Comparison of ENCODE assay signal across 8 mouse cellular contexts in genomic region chr10:80385310-80385709, GRCm38 (mm10). TPM values are rescaled to one million over a fixed set of nuclear protein-coding genes. Genes with fewer than 3 reads are reported as not detected.
DNase-seq lines count a peak whose midpoint lies in the region; ATAC-seq and TF ChIP-seq lines count a peak whose summit lies in the region.

No protein-coding gene starts in this region.

- H3K27me3 ChIP-seq in G1E (ENCODE audit: insufficient read depth, low read length): peaks cover 6% of the 10 kb centered on the region; the same call in 1 of the 2 replicates
- no peaks in the 10 kb centered on the region for H3K27me3 ChIP-seq in forebrain, embryonic 16.5 days (replicated peaks; ENCODE audit: control insufficient read depth, insufficient read depth, low read length)
- H3K27me3 ChIP-seq in midbrain, embryonic 10.5 days (ENCODE audit: low read depth, poor library complexity, severe bottlenecking): no peaks in the 10 kb centered on the region

- no peak overlapping the region for H3K27ac ChIP-seq in gastrocnemius, adult 2 months
- H3K27ac ChIP-seq in forebrain, embryonic 16.5 days (ENCODE audit: low read length): peak overlapping the region; percentile 96
- peak overlapping the region; percentile 99 for H3K27ac ChIP-seq in midbrain, embryonic 10.5 days (replicated peaks)

- peak overlapping the region; percentile 88 for H3K4me2 ChIP-seq in forebrain, embryonic 16.5 days (ENCODE audit: low read length)

- peaks cover 67% of the 10 kb centered on the region for H3K4me1 ChIP-seq in G1E (ENCODE audit: insufficient read depth, low read depth, low read length)
- H3K4me1 ChIP-seq in forebrain, embryonic 16.5 days (replicated peaks; ENCODE audit: control insufficient read depth, insufficient read depth, low read length): peaks cover 35% of the 10 kb centered on the region
- peaks cover 57% of the 10 kb centered on the region for H3K4me1 ChIP-seq in midbrain, embryonic 10.5 days

- peak overlapping the region; percentile 99 for H3K9ac ChIP-seq in forebrain, embryonic 16.5 days (replicated peaks; ENCODE audit: low read depth, low read length)

- TF ChIP-seq CTCF in gastrocnemius, adult 2 months (IDR thresholded peaks at IDR 0.05): no peak
- no peak for TF ChIP-seq CTCF in G1E (IDR thresholded peaks at IDR 0.05; ENCODE audit: low read depth, low read length)

- H3K36me3 ChIP-seq in G1E (replicated peaks): peaks cover 66% of the 10 kb centered on the region
- H3K36me3 ChIP-seq in forebrain, embryonic 16.5 days (ENCODE audit: control insufficient read depth, insufficient read depth): peaks cover 22% of the 10 kb centered on the region
- H3K36me3 ChIP-seq in midbrain, embryonic 10.5 days: peaks cover 59% of the 10 kb centered on the region

- intact Hi-C loops in gastrocnemius, adult 2 months (cut with DNase I): no loop called here

- 1% methylated on average over 7 of the region's 7 CpGs for WGBS in forebrain, embryonic 16.5 days
- 17% methylated on average over 7 of the region's 7 CpGs for WGBS in midbrain, embryonic 10.5 days

- H3K9me3 ChIP-seq in G1E (replicated peaks): peaks cover 12% of the 10 kb centered on the region
- no peaks in the 10 kb centered on the region for H3K9me3 ChIP-seq in forebrain, embryonic 16.5 days (ENCODE audit: control insufficient read depth, low read length)
- no peaks in the 10 kb centered on the region for H3K9me3 ChIP-seq in midbrain, embryonic 10.5 days (replicated peaks)

- no peak for ATAC-seq in G1E (ENCODE audit: extremely low read depth, insufficient number of reproducible peaks, low FRiP score, poor library complexity, severe bottlenecking)
- no peak for ATAC-seq in forebrain, embryonic 16.5 days

- peak overlapping the region; percentile 92 for H3K4me3 ChIP-seq in gastrocnemius, adult 2 months
- peak overlapping the region; percentile 55; the same call in 1 of the 2 replicates for H3K4me3 ChIP-seq in G1E (ENCODE audit: low read depth, low read length)
- peak overlapping the region; percentile 98 for H3K4me3 ChIP-seq in forebrain, embryonic 16.5 days (replicated peaks; ENCODE audit: low read length)
- H3K4me3 ChIP-seq in midbrain, embryonic 10.5 days: peak overlapping the region; percentile 99

- no peak for DNase-seq in gastrocnemius, adult 2 months
- DNase-seq in gastrocnemius, adult 18-20 months (ENCODE audit: low spot score): no peak
- no peak for DNase-seq in G1E (ENCODE audit: low spot score)
- DNase-seq in midbrain, embryonic 10.5 days (ENCODE audit: low spot score): no peak
- no peak for DNase-seq in frontal cortex, postnatal 10 days (ENCODE audit: low spot score in 2 of 2)
- DNase-seq in layer of hippocampus, adult 8-10 months (ENCODE audit: low spot score in 2 of 2): no peak
- no peak for DNase-seq in natural killer cell, adult 2 months (ENCODE audit: low spot score in 2 of 2)

RNA-seq across cellular contexts. Expression of gene Mex3d, which starts 2.1 kb away (rescaled TPM):
- 1 to 10 TPM; 4.7 to 5.1 TPM for total RNA-seq in gastrocnemius, adult 2 months (2021)
- total RNA-seq in gastrocnemius, adult 18-20 months (2021): 1 to 10 TPM; 4.0 to 4.6 TPM
- total RNA-seq in G1E (2014; fragmentation: Nextera tagmentation) (7.7 and 11.4 TPM in 2 replicates), G1E (2017) (8.7 and 10.9 TPM in 2 replicates)
- 35.3 and 41.9 TPM in 2 replicates for polyA plus RNA-seq in G1E (2012)
- polyA plus RNA-seq in forebrain, embryonic 16.5 days (2015; fragmentation: Nextera tagmentation; extraction: Ambion mirVana): 16.3 TPM in 2 replicates
- 6.3 and 6.4 TPM in 2 replicates for polyA plus RNA-seq in midbrain, embryonic 10.5 days (2016; fragmentation: Nextera tagmentation; extraction: Ambion mirVana)
- 10 to 100 TPM; 17.0 to 19.6 (median 18.3) TPM for total RNA-seq in layer of hippocampus, adult 8-10 months (2022)

RNA-seq across cellular contexts. Expression of gene Mbd3, which starts 14.0 kb away (rescaled TPM):
- total RNA-seq in gastrocnemius, adult 2 months (2021): 100 to 1,000 TPM; 105 to 116 TPM
- total RNA-seq in gastrocnemius, adult 18-20 months (2021): 100 to 1,000 TPM; 108 to 127 TPM
- 37.3 and 41.7 TPM in 2 replicates for total RNA-seq in G1E (2014; fragmentation: Nextera tagmentation)
- total RNA-seq in G1E (2017): 36.0 and 42.0 TPM in 2 replicates
- 244 and 272 TPM in 2 replicates for polyA plus RNA-seq in G1E (2012)
- 247 and 256 TPM in 2 replicates for polyA plus RNA-seq in forebrain, embryonic 16.5 days (2015; fragmentation: Nextera tagmentation; extraction: Ambion mirVana)
- 338 and 351 TPM in 2 replicates for polyA plus RNA-seq in midbrain, embryonic 10.5 days (2016; fragmentation: Nextera tagmentation; extraction: Ambion mirVana)
- 100 to 1,000 TPM; 149 to 154 (median 150) TPM for total RNA-seq in layer of hippocampus, adult 8-10 months (2022)

RNA-seq across cellular contexts. Expression of gene Uqcr11, which starts 21.3 kb away (rescaled TPM):
- total RNA-seq in gastrocnemius, adult 2 months (2021): 1,000 to 10,000 TPM in 1 of 2 experiments, 100 to 1,000 TPM in 1; 776 to 1,068 TPM
- 100 to 1,000 TPM; 831 to 847 TPM for total RNA-seq in gastrocnemius, adult 18-20 months (2021)
- total RNA-seq in G1E (2014; fragmentation: Nextera tagmentation) (57.3 and 71.6 TPM in 2 replicates), G1E (2017) (376 and 446 TPM in 2 replicates)
- 1,650 and 1,908 TPM in 2 replicates for polyA plus RNA-seq in G1E (2012)
- polyA plus RNA-seq in forebrain, embryonic 16.5 days (2015; fragmentation: Nextera tagmentation; extraction: Ambion mirVana): 455 and 522 TPM in 2 replicates
- 610 and 635 TPM in 2 replicates for polyA plus RNA-seq in midbrain, embryonic 10.5 days (2016; fragmentation: Nextera tagmentation; extraction: Ambion mirVana)
- total RNA-seq in layer of hippocampus, adult 8-10 months (2022): 100 to 1,000 TPM; 320 to 446 (median 390) TPM

RNA-seq across cellular contexts. Expression of gene Plk5, which starts 29.1 kb away (rescaled TPM):
- under 1 TPM; 0.10 to 0.45 TPM for total RNA-seq in gastrocnemius, adult 2 months (2021)
- total RNA-seq in gastrocnemius, adult 18-20 months (2021): under 1 TPM; 0.09 to 0.11 TPM
- total RNA-seq in G1E (2014; fragmentation: Nextera tagmentation) (not detected in 2 replicates), G1E (2017) (0.12 TPM in 1 of 2 replicates, not detected in the other)
- not detected in 2 replicates for polyA plus RNA-seq in G1E (2012)
- polyA plus RNA-seq in forebrain, embryonic 16.5 days (2015; fragmentation: Nextera tagmentation; extraction: Ambion mirVana): 2.2 and 4.5 TPM in 2 replicates
- 0.12 and 0.32 TPM in 2 replicates for polyA plus RNA-seq in midbrain, embryonic 10.5 days (2016; fragmentation: Nextera tagmentation; extraction: Ambion mirVana)
- 10 to 100 TPM; 18.0 to 36.4 (median 30.4) TPM for total RNA-seq in layer of hippocampus, adult 8-10 months (2022)

RNA-seq across cellular contexts. Expression of gene Adamtsl5, which starts 37.1 kb away (rescaled TPM):
- total RNA-seq in gastrocnemius, adult 2 months (2021): 10 to 100 TPM; 26.2 to 43.3 TPM
- 10 to 100 TPM; 32.5 to 37.0 TPM for total RNA-seq in gastrocnemius, adult 18-20 months (2021)
- total RNA-seq in G1E (2014; fragmentation: Nextera tagmentation) (16.9 and 17.5 TPM in 2 replicates), G1E (2017) (5.4 and 8.0 TPM in 2 replicates)
- polyA plus RNA-seq in G1E (2012): 33.4 and 37.9 TPM in 2 replicates
- 0.51 and 0.66 TPM in 2 replicates for polyA plus RNA-seq in forebrain, embryonic 16.5 days (2015; fragmentation: Nextera tagmentation; extraction: Ambion mirVana)
- 0.48 and 0.91 TPM in 2 replicates for polyA plus RNA-seq in midbrain, embryonic 10.5 days (2016; fragmentation: Nextera tagmentation; extraction: Ambion mirVana)
- total RNA-seq in layer of hippocampus, adult 8-10 months (2022): 1 to 10 TPM; 5.8 to 7.4 (median 6.7) TPM
